11 mouse cellular contexts compared by ENCODE assay signal in genomic region chr13:97208112-97208478, GRCm38 (mm10). TPM values are rescaled to one million over a fixed set of nuclear protein-coding genes. Genes with fewer than 3 reads are reported as not detected.
DNase-seq lines count a peak whose midpoint lies in the region; ATAC-seq and TF ChIP-seq lines count a peak whose summit lies in the region.
"Had no signal": no experiment of that assay in that cellular context is flagged by ENCODE, and none has a peak within 500 bp of the region (broad histone marks: within the 10 kb centered on the region; RNA-seq: fewer than 3 reads in every experiment).

No protein-coding gene starts in this region.

- H3K27ac ChIP-seq in left cerebral cortex, adult 2 months = peak overlapping the region; percentile 53; the same call in 1 of the 2 replicates
- H3K27ac ChIP-seq: embryonic facial prominence, embryonic 15.5 days had no signal

- ATAC-seq in activated CD4-positive, CD25-positive, alpha-beta regulatory T cell, adult 4 months = peak; percentile 95
- peak; percentile 77 for ATAC-seq in megakaryocyte, adult 5-6 weeks (ENCODE audit: poor library complexity, severe bottlenecking)

- TF ChIP-seq CTCF in left cerebral cortex, adult 2 months (IDR thresholded peaks at IDR 0.05) = no peak

- no peak for DNase-seq in left cerebral cortex, adult 2 months (ENCODE audit: extremely low spot score in 1 of 2, low spot score in 2 of 2)
- no peak for DNase-seq in left cerebral cortex, postnatal 10 days (ENCODE audit: extremely low spot score in 1 of 2, low spot score in 2 of 2)
- DNase-seq in thymus, postnatal 10 days (ENCODE audit: low spot score in 2 of 2) = peak; percentile 63 to 70
- DNase-seq in kidney, postnatal 14 days = no peak
- no peak for DNase-seq in cerebellum, adult 11-12 months
- DNase-seq in cerebellum, adult 8-10 months = no peak
- DNase-seq: gastrocnemius, postnatal 36 days; kidney, adult 11 months had no signal

- no peak overlapping the region for H3K4me3 ChIP-seq in left cerebral cortex, adult 2 months
- H3K4me3 ChIP-seq: embryonic facial prominence, embryonic 15.5 days had no signal

- intact Hi-C loops in left cerebral cortex, adult 2 months (cut with DNase I) = no loop called here
- intact Hi-C loops in left cerebral cortex, postnatal 10 days (cut with DNase I) = no loop called here

RNA-seq across cellular contexts. Expression of gene Hexb, which starts 9.9 kb away (rescaled TPM):
- total RNA-seq in left cerebral cortex, adult 2 months (2021) = 100 to 1,000 TPM; 102 to 103 TPM
- 10 to 100 TPM; 90.1 to 93.4 TPM for total RNA-seq in left cerebral cortex, postnatal 10 days (2021)
- polyA plus RNA-seq in activated CD4-positive, CD25-positive, alpha-beta regulatory T cell, adult 4 months (2017; shearing (Covaris generic)) = 10 to 100 TPM; 76.8 to 77.4 TPM
- total RNA-seq in megakaryocyte, adult 5-6 weeks (2015) = 160 and 202 TPM in 2 replicates
- total RNA-seq in megakaryocyte, adult 5-6 weeks (2017) = 125 and 139 TPM in 2 replicates

RNA-seq across cellular contexts. Expression of gene Enc1, which starts 32.8 kb away (rescaled TPM):
- total RNA-seq in left cerebral cortex, adult 2 months (2021) = 100 to 1,000 TPM; 653 to 683 TPM
- total RNA-seq in left cerebral cortex, postnatal 10 days (2021) = 100 to 1,000 TPM; 492 to 530 TPM
- polyA plus RNA-seq in activated CD4-positive, CD25-positive, alpha-beta regulatory T cell, adult 4 months (2017; shearing (Covaris generic)) = 1 to 10 TPM; 3.0 to 3.8 TPM
- 2.0 and 3.0 TPM in 2 replicates for total RNA-seq in megakaryocyte, adult 5-6 weeks (2015)
- total RNA-seq in megakaryocyte, adult 5-6 weeks (2017) = 2.3 and 3.5 TPM in 2 replicates

Comparison
In these comparisons a context has a peak if more than half of its experiments do, and no peak if none do; other contexts are left out.
1. DNase-seq: peak in thymus, postnatal 10 days (2 of 2); none in left cerebral cortex, adult 2 months (0 of 2), left cerebral cortex, postnatal 10 days (0 of 2), kidney, postnatal 14 days (single experiment), cerebellum, adult 11-12 months (single experiment) and cerebellum, adult 8-10 months (single experiment).
2. RNA of gene Enc1, which starts 32.8 kb away (total RNA-seq): 653 to 683 TPM in left cerebral cortex, adult 2 months and 492 to 530 TPM in left cerebral cortex, postnatal 10 days; 2.0 to 3.5 TPM in megakaryocyte, adult 5-6 weeks; every median in the first group is over 100 times any median in the second.